Mouse (Mus musculus) adrenal gland, postnatal 4 days (tissue): Measurements from ENCODE around the gene Gstm3. TPM values are rescaled to one million over a fixed set of nuclear protein-coding genes. Genes with fewer than 3 reads are reported as not detected.
"Not testable (repeated sequence)": the region's sequence is repeated elsewhere in the genome, so short reads cannot be mapped to it uniquely, and the experiment has no call there.

Experiments used
- DNase-seq, 2 experiments: peaks; one replicate each; pipeline ENCODE4 v3.0.0; 2021 to 2022; ENCODE audit warnings: low spot score in 2 of 2, mixed read lengths in 2 of 2
- long read RNA-seq, 2 experiments: library from polyadenylated mRNA; stranded (forward); transcript quantifications; one replicate each; pipeline ENCODE4 v2.0.0; 2021
- total RNA-seq, 2 experiments: library from RNA; stranded (reverse); gene quantifications; 2 replicates each; pipeline ENCODE4 v1.2.3; 2021

The Gstm3 gene
- total RNA-seq = under 1 TPM in 1 of 2 experiments, not detected in 1; 0.31 TPM
- long read RNA-seq, experiment 1, partial matches to known transcripts = 0 of 1 reads
- long read RNA-seq, experiment 1, other reads (novel, unspliced or antisense) = 0 of 1 reads
- long read RNA-seq, experiment 2 = 0 reads

GRCm38 (mm10) chr3:107968724-107969395, at the start of gene Gstm3:
Gene Gstm3 (minus strand): TSS chr3:107969283.
- DNase-seq = no peak

DNA sequence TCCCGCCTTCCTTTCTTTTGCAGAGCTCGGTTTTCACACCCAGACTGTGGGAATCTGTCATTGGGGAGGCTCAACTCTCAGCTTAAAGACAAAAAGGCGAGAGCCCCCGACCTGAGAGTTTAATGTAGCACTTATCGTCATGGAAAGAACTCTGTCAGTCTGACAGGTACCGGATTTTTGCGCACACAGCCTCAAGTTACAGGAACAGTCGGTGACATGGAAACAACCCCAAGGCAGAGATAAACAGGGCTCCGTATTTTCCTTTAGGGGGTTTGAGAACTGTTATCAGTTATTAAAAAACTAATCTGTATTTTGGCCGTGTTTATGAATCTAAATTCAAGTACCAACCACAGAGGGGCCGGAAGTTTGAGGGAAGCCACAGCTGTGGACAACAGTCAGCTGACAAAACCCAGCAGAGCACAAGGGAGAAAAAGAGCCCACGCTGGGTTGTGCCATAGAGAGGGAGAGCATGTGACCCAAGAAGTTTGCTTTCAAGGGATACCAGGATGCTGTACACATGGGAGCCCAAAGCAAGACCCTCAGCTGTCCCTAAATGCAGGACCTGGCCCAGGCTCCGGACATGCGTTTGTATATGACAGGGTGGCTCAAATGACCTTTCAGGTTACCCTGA, 49.2 kb upstream of the Gstm3 start:
- DNase-seq = no peak

DNA sequence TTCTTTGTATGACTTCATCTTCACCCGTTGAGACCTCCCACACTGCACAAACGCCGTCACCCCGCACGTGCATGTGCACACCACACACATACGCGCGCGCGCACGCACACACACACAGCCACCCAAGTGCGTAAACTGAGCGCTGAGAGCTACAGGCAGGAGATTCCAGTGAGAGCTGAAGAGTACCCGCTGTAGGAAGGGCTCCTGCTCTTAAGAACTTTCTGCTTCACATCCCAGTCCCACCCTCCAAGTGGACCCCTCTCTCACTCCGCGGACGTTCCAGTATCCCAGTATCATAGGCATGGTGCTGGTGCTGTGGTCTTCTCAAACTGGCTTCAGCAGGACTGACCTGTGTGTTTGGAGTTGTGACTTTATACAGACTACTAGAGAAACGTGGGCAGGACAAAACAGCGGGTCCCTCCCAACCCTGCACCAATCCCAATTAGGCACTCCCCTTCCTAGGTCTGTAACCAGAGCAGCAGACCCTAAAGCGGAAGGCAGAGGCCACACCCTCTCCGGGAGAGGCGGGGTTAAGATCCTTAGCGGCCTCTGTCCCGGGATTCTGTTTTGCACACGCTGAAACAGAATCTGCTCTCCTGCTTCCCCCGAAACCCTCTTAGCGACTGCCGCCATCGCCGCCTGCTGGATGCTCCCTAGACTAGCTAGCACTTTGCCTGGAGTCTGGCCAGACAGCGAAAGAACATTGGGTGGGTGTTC, 48.5 kb upstream of the Gstm3 start, which contains the start of gene Gstm1:
Gene Gstm1 (minus strand): TSS at position 501 of the 717 bp plus-strand sequence.
- peak; percentile 69 to 85 for DNase-seq

DNA sequence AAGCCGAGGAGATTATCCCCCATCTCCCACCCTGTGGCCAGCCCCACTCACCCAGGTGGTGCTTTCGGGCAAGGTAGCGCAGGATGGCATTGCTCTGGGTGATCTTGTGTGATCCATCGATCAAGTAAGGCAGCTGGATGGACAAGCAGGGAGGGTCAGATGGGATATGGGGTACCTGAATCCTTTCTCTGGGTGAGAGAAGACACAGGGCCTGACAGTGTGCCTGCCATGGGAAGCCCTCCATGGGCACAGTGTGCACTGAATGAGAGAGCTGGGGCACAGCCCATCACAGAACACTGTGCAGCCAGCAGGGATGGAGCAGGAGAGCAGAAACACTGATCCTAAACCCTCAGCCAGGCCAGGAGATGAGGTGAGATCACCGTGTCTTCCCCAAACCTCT, 47.4 kb upstream of the Gstm3 start:
- DNase-seq = not testable (repeated sequence)

- DNase-seq = no peak
Observed at GRCm38 (mm10) chr3:108014974-108015346, 45.9 kb upstream of the Gstm3 start.

DNA sequence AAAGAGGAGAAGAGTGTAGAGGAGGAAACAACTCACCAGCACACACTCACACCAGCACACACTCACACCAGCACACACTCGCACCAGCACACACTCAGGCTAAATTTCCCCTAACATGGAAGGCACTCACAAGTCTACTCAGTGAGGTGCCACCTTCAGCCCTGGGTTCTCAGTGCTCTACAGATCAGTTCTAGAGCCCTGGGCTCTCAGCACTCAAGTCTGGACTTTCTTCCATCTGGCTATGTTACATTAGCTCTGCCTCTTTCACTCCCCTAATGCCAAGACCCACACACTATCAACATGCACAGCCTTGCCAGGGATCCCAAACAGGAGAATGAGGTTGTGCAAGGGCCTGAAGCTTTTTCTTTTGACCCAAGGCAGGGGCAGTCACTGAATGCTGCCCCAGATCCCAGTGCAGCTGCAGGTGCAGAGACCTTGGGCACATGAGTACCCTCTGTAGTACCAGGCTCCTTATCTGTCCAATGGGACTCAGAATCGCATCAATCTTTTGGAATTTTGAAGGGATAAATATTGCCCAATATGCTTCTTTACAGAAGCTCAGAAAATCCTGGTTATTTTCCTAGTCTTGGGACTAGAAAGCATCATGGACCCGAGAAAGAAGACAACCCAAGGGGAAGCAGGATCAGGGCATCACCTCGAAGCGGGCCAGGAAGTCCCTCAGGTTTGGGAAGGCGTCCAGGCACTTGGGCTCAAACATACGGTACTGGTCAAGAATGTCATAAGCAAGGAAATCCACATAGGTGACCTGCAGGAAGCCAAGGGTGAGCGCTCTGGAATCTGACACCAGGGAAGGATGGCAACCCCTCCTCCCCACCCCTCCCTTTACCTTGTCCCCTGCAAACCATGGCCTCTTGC, 45.3 kb upstream of the Gstm3 start:
- DNase-seq = no peak

DNA sequence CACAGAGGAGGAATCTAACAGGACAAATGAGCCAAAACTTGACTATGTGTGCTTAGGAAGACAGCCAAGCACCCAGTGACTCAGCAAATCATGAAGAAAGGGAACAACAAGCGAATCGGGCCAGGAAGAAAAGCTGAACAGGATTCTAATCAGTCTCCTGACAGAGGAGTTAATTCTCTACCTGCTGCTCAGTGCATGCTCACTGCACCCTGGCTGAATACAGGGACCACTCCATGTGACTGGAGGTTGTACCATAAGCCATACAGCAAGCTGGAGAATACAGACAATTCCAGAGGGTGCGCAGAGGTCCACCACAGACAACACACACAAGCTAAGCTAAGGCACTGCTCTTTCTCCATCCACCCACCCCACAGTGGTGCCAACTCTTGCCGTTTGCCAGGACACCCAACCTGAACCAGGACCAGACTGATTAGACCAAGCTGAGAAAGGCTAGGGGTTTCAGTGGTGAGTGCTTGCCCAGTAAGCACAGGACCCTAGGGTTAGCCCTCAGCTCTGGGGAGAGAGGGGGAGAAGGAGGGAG, 44.3 kb upstream of the Gstm3 start:
- DNase-seq = no peak

- DNase-seq = no peak
Observed at GRCm38 (mm10) chr3:108011558-108011957, 42.5 kb upstream of the Gstm3 start.

- DNase-seq = no peak
Observed at GRCm38 (mm10) chr3:108010286-108010685, 41.2 kb upstream of the Gstm3 start.

GRCm38 (mm10) chr3:108002021-108002420, 32.9 kb upstream of the Gstm3 start:
- DNase-seq = no peak

DNA sequence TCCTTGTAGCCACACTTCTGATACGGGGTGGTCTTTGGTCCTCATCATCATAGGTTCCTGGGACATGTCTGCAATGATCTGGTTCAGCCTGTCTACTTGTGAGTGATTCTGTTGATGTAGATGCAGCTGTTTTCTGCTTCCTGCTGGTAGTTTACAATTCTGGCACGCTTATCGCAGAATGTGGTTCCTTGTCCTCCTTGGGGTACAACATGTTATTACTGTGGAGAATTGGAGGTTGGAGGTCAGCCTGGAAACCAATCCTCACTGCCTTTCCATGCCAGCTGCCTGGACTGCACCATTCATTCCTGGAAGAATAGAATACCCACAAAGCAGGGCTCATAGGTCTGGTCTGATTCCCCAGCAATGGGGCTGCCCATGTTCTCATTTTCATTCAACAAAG, 30.4 kb upstream of the Gstm3 start:
- DNase-seq = no peak

GRCm38 (mm10) chr3:107998591-107998990, 29.5 kb upstream of the Gstm3 start:
- DNase-seq = no peak

GRCm38 (mm10) chr3:107996576-107996975, 27.5 kb upstream of the Gstm3 start:
- no peak for DNase-seq

DNA sequence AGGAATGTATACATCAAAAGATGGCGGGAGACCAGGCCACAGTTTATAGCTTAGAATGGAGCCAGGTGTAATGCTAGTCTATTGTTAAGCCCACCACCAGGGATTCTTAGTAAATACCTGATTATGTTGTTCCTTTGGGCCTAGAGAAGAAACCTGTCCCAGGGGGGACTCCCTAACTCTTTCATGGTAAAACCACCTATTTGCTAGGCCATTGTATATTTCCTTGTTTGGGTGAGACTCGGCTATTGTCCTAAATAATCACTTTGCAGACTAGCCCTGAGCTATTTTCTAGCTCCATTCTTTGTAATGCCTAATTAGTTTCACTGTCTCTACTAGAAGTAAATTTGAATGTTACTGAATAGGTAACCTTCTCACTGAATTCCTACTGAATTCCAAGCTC, 26.9 kb upstream of the Gstm3 start:
- DNase-seq = not testable (repeated sequence)

DNA sequence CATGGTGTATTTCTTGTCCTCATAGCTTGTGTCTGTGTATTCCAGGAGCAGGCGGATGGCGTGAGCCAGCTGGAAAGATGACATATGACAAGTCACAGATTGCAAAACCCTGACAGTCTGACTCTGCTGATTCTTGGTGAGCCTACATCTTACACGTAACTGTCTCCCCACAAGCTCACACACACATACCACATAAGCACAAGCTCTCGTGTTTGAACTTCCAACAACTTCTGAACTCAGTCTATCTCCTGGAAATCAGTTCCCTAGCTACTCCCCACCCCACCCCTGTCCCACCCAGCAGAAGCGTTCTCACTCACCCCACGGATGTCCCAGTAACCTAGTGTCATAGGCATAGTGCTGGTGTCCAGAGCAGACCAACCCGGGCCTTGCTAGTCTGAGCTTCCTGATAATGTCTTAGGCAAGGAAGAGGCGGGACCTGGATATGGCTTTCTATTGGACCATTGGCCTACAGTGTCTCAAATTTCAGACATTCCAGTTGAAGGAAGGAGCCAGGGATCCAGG, 17.0 kb upstream of the Gstm3 start, which contains the start of gene Gstm2:
Gene Gstm2 (minus strand): TSS at position 413 of the 522 bp plus-strand sequence.
- DNase-seq = peak in 1 of 2 experiments; percentile 22

DNA sequence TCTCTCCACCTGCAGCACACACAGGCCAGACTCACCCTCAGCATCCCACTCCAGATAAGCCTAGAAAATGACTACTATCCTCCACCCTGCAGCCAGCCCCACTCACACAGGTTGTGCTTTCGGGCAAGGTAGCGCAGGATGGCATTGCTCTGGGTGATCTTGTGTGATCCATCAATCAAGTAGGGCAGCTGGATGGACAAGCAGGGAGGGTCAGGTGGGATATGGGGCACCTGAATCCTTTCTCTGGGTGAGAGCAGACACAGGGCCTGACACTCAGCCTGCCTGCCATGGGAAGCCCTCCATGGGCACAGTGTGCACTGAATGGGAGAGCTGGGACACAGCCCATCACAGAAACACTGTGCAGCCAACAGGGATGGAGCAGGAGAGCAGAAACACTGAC, 16.1 kb upstream of the Gstm3 start:
- DNase-seq = not testable (repeated sequence)

- no peak for DNase-seq
Observed at GRCm38 (mm10) chr3:107984471-107984870, 15.4 kb upstream of the Gstm3 start.

- DNase-seq = no peak
Observed at GRCm38 (mm10) chr3:107983771-107984170, 14.7 kb upstream of the Gstm3 start.

DNA sequence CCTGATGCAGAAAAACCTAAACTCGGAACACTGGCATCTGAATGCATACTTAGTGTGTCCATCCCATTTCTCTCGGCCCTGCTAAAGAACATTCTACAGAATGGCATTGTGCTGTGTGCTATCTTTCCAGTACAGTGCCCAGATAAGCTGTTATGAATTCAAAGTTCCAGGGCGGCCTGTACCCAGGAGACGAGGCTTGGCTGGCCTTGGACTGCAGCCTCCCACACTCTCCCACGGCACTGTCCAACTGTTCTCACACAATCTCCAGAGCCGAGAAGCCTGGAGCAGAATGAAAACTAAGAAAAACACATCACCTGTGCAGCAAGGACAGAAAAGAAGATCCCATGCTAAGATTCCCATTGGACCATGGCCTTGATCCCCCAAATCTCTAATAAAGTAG, 13.6 kb upstream of the Gstm3 start:
- DNase-seq = no peak

DNA sequence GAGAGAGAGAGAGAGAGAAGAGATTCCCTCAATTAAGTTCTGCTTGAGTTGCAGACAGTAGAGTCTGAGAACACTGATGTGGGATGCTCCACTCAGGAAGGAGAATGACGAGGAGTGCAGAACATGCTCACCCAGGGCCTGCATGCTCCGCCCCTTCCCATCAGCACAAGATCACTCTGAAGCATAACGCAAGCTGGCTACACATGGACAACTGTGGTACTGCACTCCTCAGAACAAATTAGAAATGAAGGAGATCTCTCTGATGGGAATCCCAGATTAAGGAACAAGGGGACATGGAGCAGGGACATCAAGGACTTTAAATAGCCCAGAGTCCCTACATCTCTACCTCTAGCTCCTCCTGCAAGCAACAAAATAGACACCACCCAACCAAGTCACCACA, 12.2 kb upstream of the Gstm3 start:
- no peak for DNase-seq
